Mouse (Mus musculus): ENCODE measurements around the gene Fgf18. TPM values are rescaled to one million over a fixed set of nuclear protein-coding genes. Genes with fewer than 3 reads are reported as not detected.

Gene Fgf18
- polyA plus RNA-seq, 1 experiment from 2014 or later = 10.1 TPM

GRCm38 (mm10) chr11:33107540-33107939 lies 39.7 kb downstream of the Fgf18 start:
- DNase-seq (ENCODE audit: low spot score) = no peak
- Histone ChIP-seq H3K4me2 (replicated peaks) (no peak overlapping the region), H3K27ac (no peak overlapping the region), H3K9me3 (ENCODE audit: control insufficient read depth, low read length) (no peaks in the 10 kb centered on the region; the same call in 1 of the 2 replicates), H3K4me3 (replicated peaks; ENCODE audit: low read length) (no peak overlapping the region), H3K36me3 (replicated peaks; ENCODE audit: control insufficient read depth, insufficient read depth) (no peaks in the 10 kb centered on the region), H3K27me3 (ENCODE audit: control insufficient read depth, insufficient read depth, low read length) (no peaks in the 10 kb centered on the region), H3K9ac (no peak overlapping the region), H3K4me1 (replicated peaks; ENCODE audit: control insufficient read depth, insufficient read depth, low read length) (no peaks in the 10 kb centered on the region)
- 54% methylated on average over 3 of the region's 3 CpGs for WGBS
- no peak for ATAC-seq (ENCODE audit: low FRiP score)

GRCm38 (mm10) chr11:33104911-33105316 lies 42.3 kb downstream of the Fgf18 start:
- Histone ChIP-seq H3K27me3 (ENCODE audit: control insufficient read depth, insufficient read depth, low read length) (no peaks in the 10 kb centered on the region), H3K9me3 (ENCODE audit: control insufficient read depth, low read length) (no peaks in the 10 kb centered on the region), H3K4me1 (replicated peaks; ENCODE audit: control insufficient read depth, insufficient read depth, low read length) (no peaks in the 10 kb centered on the region), H3K27ac (no peak overlapping the region), H3K36me3 (replicated peaks; ENCODE audit: control insufficient read depth, insufficient read depth) (no peaks in the 10 kb centered on the region), H3K4me3 (replicated peaks; ENCODE audit: low read length) (no peak overlapping the region), H3K4me2 (replicated peaks) (no peak overlapping the region), H3K9ac (no peak overlapping the region)
- peak; percentile 65 for DNase-seq (ENCODE audit: low spot score)
- peak; percentile 83 for ATAC-seq (ENCODE audit: low FRiP score)
- 37% methylated on average over 8 of the region's 8 CpGs for WGBS

GRCm38 (mm10) chr11:33103291-33103943 lies 43.8 kb downstream of the Fgf18 start:
- DNase-seq (ENCODE audit: low spot score) (no peak), ATAC-seq (ENCODE audit: low FRiP score) (no peak)
- Histone ChIP-seq H3K4me3 (replicated peaks; ENCODE audit: low read length) (no peak overlapping the region), H3K9me3 (ENCODE audit: control insufficient read depth, low read length) (no peaks in the 10 kb centered on the region), H3K27me3 (ENCODE audit: control insufficient read depth, insufficient read depth, low read length) (no peaks in the 10 kb centered on the region), H3K4me1 (replicated peaks; ENCODE audit: control insufficient read depth, insufficient read depth, low read length) (no peaks in the 10 kb centered on the region), H3K4me2 (replicated peaks) (no peak overlapping the region), H3K27ac (no peak overlapping the region), H3K9ac (no peak overlapping the region), H3K36me3 (replicated peaks; ENCODE audit: control insufficient read depth, insufficient read depth) (no peaks in the 10 kb centered on the region)
- WGBS = 89% methylated on average over 13 of the region's 13 CpGs

GRCm38 (mm10) chr11:33100027-33100507 lies 47.1 kb downstream of the Fgf18 start:
- Histone ChIP-seq H3K27me3 (ENCODE audit: control insufficient read depth, insufficient read depth, low read length) (no peaks in the 10 kb centered on the region), H3K36me3 (replicated peaks; ENCODE audit: control insufficient read depth, insufficient read depth) (no peaks in the 10 kb centered on the region), H3K9ac (peak overlapping the region; percentile 12; the same call in 1 of the 2 replicates), H3K4me1 (replicated peaks; ENCODE audit: control insufficient read depth, insufficient read depth, low read length) (no peaks in the 10 kb centered on the region), H3K4me3 (replicated peaks; ENCODE audit: low read length) (no peak overlapping the region), H3K27ac (no peak overlapping the region), H3K4me2 (replicated peaks) (peak overlapping the region; percentile 36), H3K9me3 (ENCODE audit: control insufficient read depth, low read length) (no peaks in the 10 kb centered on the region)
- ATAC-seq (ENCODE audit: low FRiP score) (no peak), DNase-seq (ENCODE audit: low spot score) (no peak)
- 30% methylated on average over 10 of the region's 10 CpGs for WGBS

GRCm38 (mm10) chr11:33099425-33099824 lies 47.8 kb downstream of the Fgf18 start:
- DNase-seq (ENCODE audit: low spot score) = no peak
- Histone ChIP-seq H3K4me3 (replicated peaks; ENCODE audit: low read length) (no peak overlapping the region), H3K4me2 (replicated peaks) (no peak overlapping the region), H3K9ac (no peak overlapping the region), H3K27me3 (ENCODE audit: control insufficient read depth, insufficient read depth, low read length) (no peaks in the 10 kb centered on the region), H3K9me3 (ENCODE audit: control insufficient read depth, low read length) (no peaks in the 10 kb centered on the region), H3K27ac (no peak overlapping the region), H3K36me3 (replicated peaks; ENCODE audit: control insufficient read depth, insufficient read depth) (no peaks in the 10 kb centered on the region), H3K4me1 (replicated peaks; ENCODE audit: control insufficient read depth, insufficient read depth, low read length) (no peaks in the 10 kb centered on the region)
- ATAC-seq (ENCODE audit: low FRiP score) = no peak
- WGBS = 42% methylated on average over 4 of the region's 4 CpGs

- Histone ChIP-seq H3K4me1 (replicated peaks; ENCODE audit: control insufficient read depth, insufficient read depth, low read length) (no peaks in the 10 kb centered on the region), H3K27ac (no peak overlapping the region), H3K9me3 (ENCODE audit: control insufficient read depth, low read length) (peaks cover 7% of the 10 kb centered on the region; the same call in 1 of the 2 replicates), H3K4me2 (replicated peaks) (no peak overlapping the region), H3K27me3 (ENCODE audit: control insufficient read depth, insufficient read depth, low read length) (no peaks in the 10 kb centered on the region), H3K9ac (no peak overlapping the region), H3K4me3 (replicated peaks; ENCODE audit: low read length) (no peak overlapping the region), H3K36me3 (replicated peaks; ENCODE audit: control insufficient read depth, insufficient read depth) (no peaks in the 10 kb centered on the region)
- 77% methylated on average over 12 of the region's 12 CpGs for whole genome bisulfite sequencing
- ATAC-seq (ENCODE audit: low FRiP score) = no peak
- DNase-seq (ENCODE audit: low spot score) = no peak
These were observed 48.8 kb downstream of the Fgf18 start for GRCm38 (mm10) chr11:33098446-33098845.

- no peak overlapping the region for H3K9ac ChIP-seq
- no peak for DNase-seq (ENCODE audit: low spot score)
- no peak overlapping the region for H3K4me3 ChIP-seq (replicated peaks; ENCODE audit: low read length)
- 54% methylated on average over 8 of the region's 8 CpGs for WGBS
- H3K4me1 ChIP-seq (replicated peaks; ENCODE audit: control insufficient read depth, insufficient read depth, low read length) = no peaks in the 10 kb centered on the region
- no peak overlapping the region for H3K4me2 ChIP-seq (replicated peaks)
- H3K27me3 ChIP-seq (ENCODE audit: control insufficient read depth, insufficient read depth, low read length) = no peaks in the 10 kb centered on the region
- peaks cover 7% of the 10 kb centered on the region; the same call in 1 of the 2 replicates for H3K9me3 ChIP-seq (ENCODE audit: control insufficient read depth, low read length)
- H3K27ac ChIP-seq = no peak overlapping the region
- no peaks in the 10 kb centered on the region for H3K36me3 ChIP-seq (replicated peaks; ENCODE audit: control insufficient read depth, insufficient read depth)
- ATAC-seq (ENCODE audit: low FRiP score) = no peak
These were observed 49.3 kb downstream of the Fgf18 start for GRCm38 (mm10) chr11:33097855-33098254.

GRCm38 (mm10) chr11:33089856-33090255 lies 57.3 kb downstream of the Fgf18 start:
- H3K4me1 ChIP-seq (replicated peaks; ENCODE audit: control insufficient read depth, insufficient read depth, low read length) = no peaks in the 10 kb centered on the region
- no peak overlapping the region for H3K4me3 ChIP-seq (replicated peaks; ENCODE audit: low read length)
- no peak overlapping the region for H3K4me2 ChIP-seq (replicated peaks)
- peaks cover 7% of the 10 kb centered on the region; the same call in 1 of the 2 replicates for H3K9me3 ChIP-seq (ENCODE audit: control insufficient read depth, low read length)
- ATAC-seq (ENCODE audit: low FRiP score) (no peak), DNase-seq (ENCODE audit: low spot score) (no peak)
- no peak overlapping the region for H3K9ac ChIP-seq
- no peak overlapping the region for H3K27ac ChIP-seq
- H3K36me3 ChIP-seq (replicated peaks; ENCODE audit: control insufficient read depth, insufficient read depth) = no peaks in the 10 kb centered on the region
- 75% methylated on average over 6 of the region's 6 CpGs for WGBS
- no peaks in the 10 kb centered on the region for H3K27me3 ChIP-seq (ENCODE audit: control insufficient read depth, insufficient read depth, low read length)

- no peak for ATAC-seq (ENCODE audit: low FRiP score)
- Histone ChIP-seq H3K4me1 (replicated peaks; ENCODE audit: control insufficient read depth, insufficient read depth, low read length) (no peaks in the 10 kb centered on the region), H3K4me2 (replicated peaks) (no peak overlapping the region), H3K27ac (no peak overlapping the region), H3K9me3 (ENCODE audit: control insufficient read depth, low read length) (no peaks in the 10 kb centered on the region), H3K9ac (no peak overlapping the region), H3K4me3 (replicated peaks; ENCODE audit: low read length) (no peak overlapping the region), H3K36me3 (replicated peaks; ENCODE audit: control insufficient read depth, insufficient read depth) (no peaks in the 10 kb centered on the region), H3K27me3 (ENCODE audit: control insufficient read depth, insufficient read depth, low read length) (no peaks in the 10 kb centered on the region)
- no peak for DNase-seq (ENCODE audit: low spot score)
- WGBS = 44% methylated on average over 1 of the region's 1 CpGs
These were observed 59.0 kb downstream of the Fgf18 start for GRCm38 (mm10) chr11:33088181-33088580.

Data from hindbrain, embryonic 14.5 days (tissue).